Mouse (Mus musculus) left cerebral cortex, adult 9 months (tissue): ENCODE measurements around the gene Ate1.
A peak's percentile ranks its signal among the peaks of the same experiment; 100 is the strongest.
"Not testable (repeated sequence)": the region's sequence is repeated elsewhere in the genome, so short reads cannot be mapped to it uniquely, and the experiment has no call there.

Experiments
- DNase-seq, 2 experiments: peaks; one replicate each; pipeline ENCODE4 v3.0.0; 2022; ENCODE audit warnings: low spot score in 2 of 2

The Ate1 gene

DNA sequence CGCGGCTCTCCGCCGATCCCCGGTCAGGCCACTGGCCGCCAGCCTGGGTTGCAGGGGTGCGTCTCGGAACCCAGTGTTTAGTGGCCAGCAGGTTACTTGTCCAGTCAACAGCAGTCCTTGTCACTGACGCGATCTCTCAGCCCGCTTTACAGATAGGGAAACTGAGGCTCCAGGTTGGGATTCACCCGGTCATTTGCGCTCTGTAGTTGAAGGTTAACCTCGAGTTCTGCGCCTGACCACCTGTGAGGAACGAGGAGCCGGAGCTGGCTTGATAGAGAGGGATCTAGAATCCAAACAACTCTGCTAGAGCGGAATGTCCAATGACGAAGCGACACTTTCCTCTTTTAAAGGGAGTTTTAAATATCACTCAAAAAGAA, at the start of gene Ate1:
TSS of gene Ate1 (minus strand) at position 321 of the 377 bp plus-strand sequence.
- DNase-seq, result peak in 1 of 2 experiments; percentile 30

DNA sequence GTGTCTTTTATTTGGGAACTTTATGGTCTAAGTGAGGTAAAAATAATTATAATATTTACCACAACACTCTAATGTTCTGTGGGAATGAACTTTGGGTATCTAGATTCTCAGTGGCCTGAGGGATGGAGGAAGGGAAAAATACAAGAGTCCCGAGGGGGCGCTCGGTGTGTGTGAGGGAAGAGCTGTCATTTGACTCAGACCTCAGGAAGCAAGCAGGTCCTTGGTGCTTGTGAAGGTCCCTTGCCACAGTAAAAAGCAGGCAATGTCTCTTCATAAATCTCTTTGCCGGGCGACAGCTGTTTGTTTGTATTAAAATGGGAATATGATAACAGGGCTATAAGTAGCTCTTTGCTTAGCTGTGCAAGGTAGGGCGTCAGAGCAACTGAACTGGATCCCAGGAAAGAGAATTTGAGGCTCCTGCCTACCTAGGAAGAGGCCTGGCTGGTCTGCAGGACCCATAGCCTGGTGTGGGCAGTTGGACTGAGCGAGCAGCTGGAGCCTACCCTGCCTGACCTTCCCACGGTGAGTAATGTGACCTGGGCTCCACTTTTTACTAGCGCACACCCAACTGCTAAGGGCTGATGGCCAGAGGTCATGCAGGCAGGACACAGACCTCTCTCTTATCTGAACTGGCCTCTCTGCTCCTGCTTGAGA, 48.7 kb upstream of the Ate1 start:
- no peak for DNase-seq

DNA sequence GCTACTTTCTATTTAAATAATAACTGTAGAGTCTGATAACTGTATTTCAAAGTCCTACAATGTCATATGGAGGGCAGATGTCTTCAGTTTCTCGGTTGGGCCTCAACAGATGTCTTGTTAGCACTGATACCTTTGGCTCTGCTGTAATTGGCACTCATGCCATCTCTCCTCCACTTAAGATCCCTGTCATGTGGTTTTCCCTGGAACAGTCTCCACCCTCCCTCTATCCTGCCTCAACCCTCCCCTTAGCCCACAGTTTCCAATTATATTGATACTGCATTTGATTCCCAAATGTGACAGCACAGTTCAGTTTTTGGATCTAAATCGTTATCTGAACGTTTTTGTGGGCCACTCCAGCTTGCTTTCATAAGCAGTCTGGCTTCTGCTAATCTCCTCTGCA, 44.4 kb upstream of the Ate1 start:
- no peak for DNase-seq

DNA sequence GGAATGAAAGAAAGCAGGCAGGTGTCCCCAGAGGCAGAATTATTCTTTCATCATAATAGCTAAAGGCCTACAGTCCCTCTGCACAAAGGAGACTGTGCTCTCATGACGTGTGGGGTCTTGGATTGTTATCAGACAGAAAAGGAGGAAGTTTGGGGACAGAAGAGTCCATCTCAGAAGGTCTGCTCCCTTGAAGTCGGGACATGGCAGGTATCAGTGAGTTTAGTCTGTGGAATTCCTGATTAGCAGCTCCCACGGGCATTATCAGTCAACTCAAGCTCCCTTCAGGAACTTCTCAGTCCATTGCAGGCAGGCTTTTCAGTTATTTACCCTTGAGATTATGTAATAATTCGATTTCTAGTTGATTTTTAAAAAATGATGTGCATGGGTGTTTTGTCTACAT, 43.7 kb upstream of the Ate1 start:
- no peak for DNase-seq

DNA sequence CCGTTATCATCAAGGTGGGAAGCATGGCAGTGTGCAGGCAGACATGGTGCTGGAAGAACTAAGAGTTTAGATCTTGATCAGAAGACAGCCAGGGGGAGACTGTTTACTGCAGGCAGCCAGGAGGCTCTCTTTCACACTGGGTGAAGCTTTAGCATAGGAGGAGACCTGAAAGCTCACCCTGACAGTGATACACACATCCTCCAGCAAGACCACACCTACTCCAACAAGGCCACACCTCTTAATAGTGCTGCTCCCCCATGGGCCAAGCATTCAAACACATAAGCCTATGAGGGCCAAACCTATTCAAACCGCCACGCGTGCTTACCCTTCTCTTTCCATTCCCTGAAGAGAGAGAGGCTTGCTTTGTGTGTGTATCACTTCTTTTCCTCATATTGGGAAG, 43.1 kb upstream of the Ate1 start:
- DNase-seq, result no peak

DNA sequence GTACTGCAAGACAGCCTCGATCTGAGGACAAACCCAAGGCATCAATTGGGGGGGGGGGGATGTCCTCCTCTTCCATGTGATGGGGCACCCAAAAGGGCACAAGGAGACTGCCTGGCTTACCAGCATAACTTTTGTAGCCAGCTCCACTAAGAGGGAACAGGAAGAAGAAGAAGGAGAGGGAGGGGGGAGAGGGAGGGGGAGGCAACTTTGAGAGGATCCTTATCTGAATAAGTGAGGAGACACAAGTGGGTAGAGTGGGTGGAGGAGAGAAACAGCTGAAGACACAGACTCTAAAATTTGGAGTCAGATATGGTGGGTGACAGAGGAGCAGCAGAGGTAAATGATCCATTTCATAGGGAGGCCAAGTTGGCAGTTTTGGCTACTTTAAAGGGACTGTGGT, 40.8 kb upstream of the Ate1 start:
- DNase-seq, result no peak

DNA sequence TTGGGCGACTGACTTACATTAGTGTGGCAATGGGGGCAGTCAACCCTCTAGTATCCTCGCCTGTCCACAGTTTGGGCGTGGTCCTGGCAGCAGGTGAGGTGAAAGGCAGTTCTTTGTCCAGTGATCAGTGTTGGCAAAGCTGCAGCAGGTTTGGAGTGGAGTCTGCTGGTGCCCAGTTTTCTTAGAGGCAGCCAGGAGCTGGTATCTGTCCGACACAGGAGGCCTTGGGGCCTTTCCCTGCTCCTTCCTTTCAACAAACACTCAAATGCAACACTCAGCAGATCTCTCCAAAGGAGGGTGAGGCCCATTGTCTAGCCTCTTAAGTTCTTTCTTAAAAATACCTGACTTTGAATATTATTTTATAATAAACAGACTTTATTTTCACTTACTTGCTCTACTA, 38.4 kb upstream of the Ate1 start:
- no peak for DNase-seq

DNA sequence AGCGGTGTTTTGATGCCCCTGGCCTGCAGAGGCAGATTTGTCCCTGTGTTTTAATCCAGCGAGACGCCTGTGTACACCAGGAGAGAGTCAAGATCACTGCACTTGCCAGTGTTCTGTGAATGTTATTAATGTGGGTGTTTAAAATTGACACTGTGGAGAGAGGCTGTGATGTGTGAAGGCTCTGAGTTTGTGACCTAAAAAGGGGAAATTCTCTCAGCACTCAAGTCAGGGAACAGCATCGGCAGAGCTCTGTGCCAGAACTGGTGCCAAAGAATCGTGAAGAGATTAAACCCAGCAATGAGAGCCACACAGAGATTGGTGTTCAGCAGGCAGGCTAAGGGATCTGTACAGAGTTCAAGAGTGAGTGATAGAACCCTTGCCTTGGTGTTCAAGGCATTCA, 35.4 kb upstream of the Ate1 start:
- no peak for DNase-seq

DNA sequence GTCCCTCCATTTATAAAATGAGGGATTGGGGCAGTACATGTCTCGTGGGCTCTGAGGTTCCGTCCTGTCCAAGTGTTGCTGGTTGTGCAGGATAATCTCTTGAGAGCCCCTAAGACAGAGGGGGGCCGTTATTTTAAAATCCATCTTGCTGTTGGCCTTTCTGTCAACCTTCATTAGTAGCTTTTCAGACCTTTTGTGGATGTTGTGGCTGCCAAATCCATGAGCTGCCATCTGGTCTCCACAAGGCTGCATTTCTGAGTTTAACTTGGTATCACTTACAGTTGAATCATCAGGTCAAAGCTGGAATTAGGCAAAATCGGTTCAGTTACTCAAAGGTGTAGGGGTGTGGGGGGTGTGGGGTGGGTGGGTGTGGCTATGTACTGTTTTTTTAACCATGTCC, 33.2 kb upstream of the Ate1 start:
- no peak for DNase-seq

DNA sequence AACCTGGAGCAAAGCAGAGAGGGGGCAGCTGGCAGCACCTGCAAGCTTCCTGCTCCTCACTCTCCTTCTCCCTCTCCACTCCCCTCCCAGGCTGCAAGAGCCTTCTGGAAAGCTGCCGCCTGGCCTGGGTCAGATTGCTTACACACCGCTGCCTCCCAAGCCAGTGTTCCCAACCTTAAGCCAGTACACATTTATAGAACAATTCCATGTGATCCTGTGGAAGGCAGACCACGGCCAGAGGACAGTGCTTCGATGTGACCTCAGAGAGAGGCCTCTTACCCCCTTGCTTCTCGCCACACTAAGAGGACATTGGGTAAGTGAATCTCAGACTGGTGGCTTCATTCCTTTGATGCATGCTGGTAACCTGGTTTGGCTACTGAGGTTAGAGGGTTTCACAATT, 32.6 kb upstream of the Ate1 start:
- no peak for DNase-seq

DNA sequence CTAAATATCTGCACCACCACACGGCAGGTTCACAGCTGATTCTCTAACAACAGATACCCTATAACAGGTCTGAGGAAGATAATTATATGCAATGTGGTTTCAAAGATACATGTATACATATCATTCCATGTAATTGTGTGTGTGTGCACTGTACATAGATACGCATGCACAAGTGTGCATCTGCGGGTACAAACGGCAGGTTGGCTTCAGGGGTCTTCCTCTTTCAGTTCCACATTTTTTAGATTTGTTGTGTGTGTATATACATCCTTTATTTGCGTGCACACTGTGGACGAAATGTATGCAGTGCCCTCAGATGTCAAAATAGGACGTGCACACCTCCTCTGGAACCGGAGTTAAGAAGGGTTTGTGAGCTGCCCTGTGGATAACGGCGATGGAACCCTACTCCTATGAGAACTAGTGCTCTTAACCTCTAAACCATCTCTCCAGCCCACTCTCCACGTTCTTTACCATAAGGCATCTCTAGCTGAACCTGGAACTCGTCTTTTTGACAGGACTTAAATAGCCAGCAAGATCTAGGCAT, 27.5 kb upstream of the Ate1 start:
- no peak for DNase-seq

DNA sequence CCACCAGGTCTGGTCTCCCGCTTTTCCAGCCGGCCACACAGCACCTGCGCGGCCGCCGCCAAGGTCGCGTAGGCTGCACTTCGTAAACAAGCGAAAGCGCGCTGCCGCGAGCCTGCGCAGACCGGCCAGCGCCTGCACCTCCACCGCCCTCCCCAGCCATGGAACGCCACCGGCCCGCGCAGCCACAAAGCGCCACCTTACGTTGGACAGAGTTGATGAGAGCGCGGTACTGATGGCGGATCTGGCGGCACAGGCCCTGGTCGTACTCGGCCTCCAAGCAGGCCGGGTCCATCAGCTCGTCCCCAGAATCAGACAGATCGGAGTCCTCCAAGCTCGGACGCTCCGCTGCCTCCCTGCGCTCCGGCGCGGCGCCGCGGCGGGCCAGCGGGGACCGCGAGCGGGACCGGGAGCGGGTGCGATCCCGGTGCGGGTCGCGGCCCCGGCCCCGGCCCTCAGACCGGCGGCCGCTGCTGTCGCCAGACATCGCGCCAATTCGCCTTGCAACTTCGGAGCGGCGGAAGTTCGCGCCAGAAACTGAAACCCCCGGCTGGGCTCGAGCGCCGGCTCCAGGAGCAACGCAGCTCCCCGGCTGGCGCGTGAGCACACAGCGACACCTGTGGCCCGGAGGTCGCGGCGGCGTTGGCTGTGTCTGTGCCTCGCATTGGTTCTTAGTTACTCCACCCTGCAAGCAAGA, 26.8 kb upstream of the Ate1 start:
- peak; percentile 67 to 92 for DNase-seq

DNA sequence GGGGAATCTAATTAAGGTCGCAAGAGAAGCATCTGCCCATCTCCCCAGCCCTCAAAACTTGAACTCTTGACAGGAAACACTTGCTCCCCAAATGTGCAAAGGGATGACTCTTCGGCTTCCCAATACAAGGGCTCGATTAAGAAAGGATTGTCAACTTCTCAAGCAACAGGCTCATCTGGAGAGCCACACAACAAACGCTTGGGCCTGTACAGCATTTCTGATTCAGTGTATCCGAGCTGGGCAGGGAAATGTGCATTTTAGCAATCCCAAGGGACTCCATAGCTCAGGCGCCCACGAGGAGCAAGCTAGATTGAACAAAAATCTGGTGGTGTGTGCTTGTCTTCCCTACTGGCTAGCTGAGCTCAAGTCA, 26.2 kb upstream of the Ate1 start:
- no peak for DNase-seq

DNA sequence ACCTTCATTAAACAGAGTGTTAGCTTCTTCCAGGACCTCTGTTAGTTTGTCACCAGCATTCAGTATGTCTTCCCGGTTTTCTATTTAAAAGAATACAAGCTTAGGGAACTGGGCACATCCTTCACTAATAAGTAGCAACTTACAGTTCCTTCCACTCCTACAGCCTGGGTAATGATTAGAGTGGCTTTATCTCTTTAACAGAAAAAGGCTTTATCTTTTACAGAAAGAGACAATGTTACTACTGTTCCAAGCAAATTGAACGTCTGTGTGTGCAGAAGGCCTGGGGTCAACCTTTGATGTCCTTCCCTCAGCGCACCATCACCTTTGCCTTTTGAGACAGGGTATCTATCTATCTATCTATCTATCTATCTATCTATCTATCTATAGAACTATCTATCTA, 25.7 kb upstream of the Ate1 start:
- no peak for DNase-seq

DNA sequence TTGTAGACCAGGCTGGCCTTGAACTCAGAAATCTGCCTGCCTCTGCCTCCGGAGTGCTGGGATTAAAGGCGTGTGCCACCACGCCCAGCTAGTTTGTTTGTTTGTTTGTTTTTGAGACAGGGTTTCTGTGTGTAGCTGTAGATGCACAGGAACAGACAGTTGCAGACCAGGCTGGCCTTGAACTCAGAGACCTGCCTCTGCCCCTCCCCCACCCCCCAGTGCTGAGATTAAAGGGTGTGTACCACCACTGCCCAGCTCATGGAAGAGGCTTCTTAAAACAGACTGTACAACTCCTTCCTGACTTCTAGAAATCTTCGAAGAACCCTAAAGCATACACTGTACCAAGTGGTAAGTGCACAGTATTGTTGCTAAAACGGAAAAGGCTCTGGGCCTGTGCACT, 25.2 kb upstream of the Ate1 start:
- DNase-seq, result no peak

DNA sequence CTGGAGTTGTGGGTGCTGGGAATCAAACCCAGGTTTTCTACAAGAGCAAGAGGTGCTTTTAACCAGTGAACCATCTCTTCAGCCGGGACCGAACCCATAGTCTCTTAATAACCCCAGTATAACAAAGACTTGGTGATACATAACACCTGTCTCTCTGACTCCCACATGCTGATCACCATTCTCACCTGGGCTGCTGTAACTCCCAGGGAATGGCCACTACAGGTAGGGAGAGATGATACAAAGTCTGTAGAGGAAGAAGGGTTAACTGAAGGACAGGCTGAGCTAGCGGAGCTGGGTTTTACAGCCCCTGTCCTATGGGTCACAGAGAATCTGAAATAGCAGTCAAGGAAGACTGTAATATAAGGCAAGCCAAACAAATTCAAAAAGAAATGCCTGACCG, 23.0 kb upstream of the Ate1 start:
- DNase-seq, result no peak

DNA sequence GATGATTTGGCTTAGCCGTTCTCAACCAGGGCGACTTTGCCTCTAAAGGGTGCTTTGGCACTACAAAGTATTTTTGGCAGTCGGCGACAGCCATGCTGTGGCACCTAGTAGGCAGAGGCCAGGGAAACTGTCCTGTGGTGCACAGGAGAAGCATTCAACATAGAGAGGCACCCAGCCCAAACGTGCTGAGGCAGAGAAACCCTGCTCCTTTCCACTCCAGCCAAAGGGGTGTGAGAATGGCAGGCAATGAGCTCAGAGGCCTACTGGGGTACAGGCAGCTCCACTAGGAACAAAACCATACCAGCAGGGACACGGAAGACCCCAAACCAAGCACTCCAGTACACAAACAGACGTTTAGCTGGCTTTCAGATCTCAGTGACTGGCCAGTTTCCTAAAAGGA, 20.0 kb upstream of the Ate1 start:
- no peak for DNase-seq

DNA sequence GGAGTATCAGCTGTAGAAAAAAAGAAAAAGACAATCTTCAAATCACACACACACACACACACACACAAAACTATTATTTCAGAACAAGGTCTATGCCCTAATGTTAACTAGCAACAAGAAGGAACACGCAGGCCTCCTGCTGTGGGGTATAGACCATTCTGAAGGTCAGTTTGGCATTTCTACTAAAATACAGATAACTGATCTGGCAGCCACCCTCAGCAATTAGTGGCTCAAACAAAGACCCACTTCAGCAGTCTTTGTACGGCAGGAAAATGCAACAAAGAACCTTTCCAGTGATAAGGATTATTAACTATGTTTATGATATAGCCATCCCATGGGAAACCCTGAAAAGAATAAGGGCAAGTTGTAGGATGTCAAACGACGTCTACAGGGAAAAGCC, 16.9 kb upstream of the Ate1 start:
- DNase-seq, result no peak

DNA sequence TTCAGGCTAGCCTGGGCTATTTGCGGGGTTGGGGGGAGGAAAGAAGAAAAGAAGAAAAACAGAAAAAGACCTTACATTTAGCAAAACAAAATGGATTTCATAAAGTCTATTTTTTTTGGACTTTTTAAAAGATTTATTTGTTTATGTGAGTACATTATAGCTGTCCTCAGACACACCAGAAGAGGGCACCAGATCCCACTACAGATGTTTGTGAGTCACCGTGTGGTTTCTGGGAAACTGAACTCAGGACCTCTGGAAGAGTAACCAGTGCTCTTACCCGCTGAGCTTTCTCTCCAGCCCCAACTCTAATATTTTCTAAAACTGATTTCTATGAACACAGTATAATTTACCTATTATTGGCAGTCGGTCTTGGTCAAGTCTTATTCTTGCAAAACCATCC, 15.0 kb upstream of the Ate1 start:
- DNase-seq, result no peak

DNA sequence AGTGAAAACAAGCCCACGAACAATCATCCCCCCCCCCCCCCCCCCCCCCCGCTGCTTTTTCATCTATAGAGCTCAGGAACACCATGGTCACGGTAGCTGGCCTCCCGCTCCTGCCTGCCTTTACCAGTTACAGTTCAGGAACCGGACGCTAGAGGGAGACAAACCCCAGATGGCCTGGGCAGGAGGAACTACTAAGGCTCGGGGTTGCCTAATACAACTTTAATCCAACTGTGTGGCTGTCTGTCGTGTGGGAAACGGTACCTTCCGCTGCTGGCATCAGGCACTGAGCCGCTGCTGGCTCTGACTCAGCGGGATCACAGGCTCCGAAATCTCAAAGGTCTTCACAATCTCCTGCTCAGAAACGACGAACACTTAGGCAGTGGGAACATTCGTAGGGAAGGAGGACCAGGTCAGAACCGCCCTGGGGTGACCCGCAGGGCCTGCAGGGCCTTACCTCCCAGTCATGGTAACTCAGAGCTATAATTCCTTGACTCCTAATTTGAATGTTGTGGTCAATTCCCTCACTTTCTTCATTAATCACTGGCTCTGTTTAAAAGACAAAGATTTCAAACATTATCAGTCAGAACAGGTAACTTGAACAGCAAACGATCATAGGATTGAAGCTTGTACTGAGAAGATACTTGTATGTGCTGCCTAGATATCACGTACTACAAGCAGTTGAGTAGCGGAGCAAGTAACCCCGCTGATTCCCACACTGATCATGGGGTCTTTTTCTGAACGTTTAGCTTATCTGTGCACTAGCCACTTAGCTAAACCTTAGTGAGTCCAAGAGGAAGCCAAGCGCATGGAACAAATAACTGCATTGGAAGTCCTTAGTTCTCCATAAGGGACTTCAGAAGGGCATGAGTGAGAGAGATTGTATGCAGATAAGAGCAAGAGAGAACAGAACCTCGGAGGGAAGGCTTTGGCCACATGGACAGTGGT, 13.4 kb upstream of the Ate1 start:
- peak; percentile 36 to 90 for DNase-seq

DNA sequence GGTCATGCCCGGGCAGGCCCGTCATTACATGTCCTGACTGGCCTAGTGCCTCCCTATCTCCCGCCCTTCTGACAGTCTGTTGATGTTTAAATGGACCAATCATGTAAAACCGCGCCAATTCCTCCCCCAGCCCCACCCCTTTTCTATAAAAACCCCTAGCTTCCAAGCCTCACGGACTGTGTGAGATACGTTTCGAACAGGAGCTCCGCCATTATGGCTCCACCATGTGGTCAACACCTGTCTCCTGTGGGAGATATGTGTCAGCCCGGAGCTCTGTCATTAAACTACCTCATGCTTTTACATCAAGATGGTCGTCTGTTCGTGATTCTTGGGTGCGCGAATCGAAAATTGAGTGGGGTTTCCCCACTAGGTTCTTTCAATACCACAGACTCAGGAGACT, 11.0 kb upstream of the Ate1 start:
- DNase-seq, result not testable (repeated sequence)

DNA sequence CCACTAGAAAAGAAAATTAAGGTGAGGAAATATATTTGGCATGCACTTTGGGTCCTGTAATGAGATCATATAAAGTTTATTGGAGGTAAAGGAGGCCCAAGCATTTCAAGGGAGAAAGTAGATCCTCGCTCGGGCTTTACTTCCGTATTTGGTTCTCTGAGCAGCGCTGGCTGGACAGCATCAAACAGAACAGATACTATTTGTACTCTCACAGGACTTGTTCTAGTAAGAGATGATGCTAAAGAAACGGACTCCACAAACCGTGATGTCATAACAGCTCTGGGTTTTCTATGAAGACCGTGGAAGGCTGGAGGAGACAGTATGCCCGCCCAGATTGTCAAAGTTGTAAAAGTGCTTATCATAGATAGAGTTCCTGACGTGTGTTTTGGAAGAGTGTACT, 7.1 kb upstream of the Ate1 start:
- no peak for DNase-seq

DNA sequence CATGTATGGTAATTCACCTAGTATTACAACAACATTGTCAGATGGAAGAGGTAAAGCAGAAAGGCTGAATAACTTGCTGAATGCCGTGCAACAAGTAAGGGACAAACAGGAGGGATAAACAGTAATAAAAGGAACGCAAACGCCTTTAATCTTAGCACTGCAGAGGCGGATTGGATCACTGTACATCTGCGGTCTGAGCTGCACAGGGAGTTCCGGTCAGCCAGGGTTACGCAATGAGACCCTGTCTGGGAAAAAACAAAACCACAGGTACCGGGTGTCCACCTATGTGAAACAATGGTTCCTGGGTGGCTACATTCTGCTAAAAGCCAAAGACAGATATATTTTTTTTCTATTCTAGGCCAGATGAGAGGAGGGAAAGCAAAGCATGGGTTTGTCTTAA, 3.3 kb upstream of the Ate1 start:
- no peak for DNase-seq
